Mouse (Mus musculus): ENCODE results near the gene Dlg2.

Gene Dlg2

GRCm38 (mm10) chr7:92392052-92392640 is 1915.7 kb downstream of the Dlg2 start:
- no peak for DNase-seq (ENCODE audit: low spot score)

- no peak for DNase-seq (ENCODE audit: low spot score)
Measured at GRCm38 (mm10) chr7:92396783-92397182, 1920.3 kb downstream of the Dlg2 start.

- DNase-seq (ENCODE audit: low spot score), result no peak
Measured at GRCm38 (mm10) chr7:92398841-92399240, 1922.4 kb downstream of the Dlg2 start.

GRCm38 (mm10) chr7:92400551-92400950 is 1924.1 kb downstream of the Dlg2 start:
- DNase-seq (ENCODE audit: low spot score), result no peak

GRCm38 (mm10) chr7:92401001-92401688 is 1924.7 kb downstream of the Dlg2 start:
- no peak for DNase-seq (ENCODE audit: low spot score)

GRCm38 (mm10) chr7:92408479-92408878 is 1932.0 kb downstream of the Dlg2 start:
- DNase-seq (ENCODE audit: low spot score), result no peak

- DNase-seq (ENCODE audit: low spot score), result no peak
Measured at GRCm38 (mm10) chr7:92420474-92420873, 1944.0 kb downstream of the Dlg2 start.

GRCm38 (mm10) chr7:92423017-92423416 is 1946.5 kb downstream of the Dlg2 start:
- DNase-seq (ENCODE audit: low spot score), result no peak

- DNase-seq (ENCODE audit: low spot score), result no peak
Measured at GRCm38 (mm10) chr7:92424703-92425102, 1948.2 kb downstream of the Dlg2 start.

GRCm38 (mm10) chr7:92427280-92427679 is 1950.8 kb downstream of the Dlg2 start:
- DNase-seq (ENCODE audit: low spot score), result no peak

- DNase-seq (ENCODE audit: low spot score), result no peak
Measured at GRCm38 (mm10) chr7:92428629-92429028, 1952.2 kb downstream of the Dlg2 start.

GRCm38 (mm10) chr7:92430254-92430653 is 1953.8 kb downstream of the Dlg2 start:
- DNase-seq (ENCODE audit: low spot score), result no peak

GRCm38 (mm10) chr7:92437168-92437567 is 1960.7 kb downstream of the Dlg2 start:
- no peak for DNase-seq (ENCODE audit: low spot score)

- DNase-seq (ENCODE audit: low spot score), result no peak
Measured at GRCm38 (mm10) chr7:92439503-92440487, 1963.3 kb downstream of the Dlg2 start.

GRCm38 (mm10) chr7:92441611-92442010 is 1965.1 kb downstream of the Dlg2 start:
- DNase-seq (ENCODE audit: low spot score), result no peak

- DNase-seq (ENCODE audit: low spot score), result no peak
Measured at GRCm38 (mm10) chr7:92442082-92442481, 1965.6 kb downstream of the Dlg2 start.

GRCm38 (mm10) chr7:92447938-92448337 is 1971.5 kb downstream of the Dlg2 start:
- DNase-seq (ENCODE audit: low spot score), result no peak

GRCm38 (mm10) chr7:92448782-92449575 is 1972.5 kb downstream of the Dlg2 start:
- no peak for DNase-seq (ENCODE audit: low spot score)

- DNase-seq (ENCODE audit: low spot score), result no peak
Measured at GRCm38 (mm10) chr7:92454176-92454575, 1977.7 kb downstream of the Dlg2 start.

GRCm38 (mm10) chr7:92455927-92456326 is 1979.5 kb downstream of the Dlg2 start:
- DNase-seq (ENCODE audit: low spot score), result no peak

- DNase-seq (ENCODE audit: low spot score), result no peak
Measured at GRCm38 (mm10) chr7:92457791-92458190, 1981.3 kb downstream of the Dlg2 start.

GRCm38 (mm10) chr7:92458308-92458707 is 1981.8 kb downstream of the Dlg2 start:
- DNase-seq (ENCODE audit: low spot score), result no peak
